Mouse (Mus musculus) heart, adult 18-20 months (tissue): ENCODE data around the gene Olfr1277. TPM values are rescaled to one million over a fixed set of nuclear protein-coding genes. Genes with fewer than 3 reads are reported as not detected.

ENCODE experiments used
- DNase-seq, 2 experiments: peaks; one replicate each; pipeline ENCODE4 v3.0.0; 2021 to 2022; ENCODE audit warnings: mixed read lengths in 1 of 2
- long read RNA-seq, 2 experiments: library from polyadenylated mRNA; stranded (forward); transcript quantifications; one replicate each; pipeline ENCODE4 v2.0.0; 2021
- total RNA-seq, 2 experiments: library from RNA; stranded (reverse); gene quantifications; 2 replicates each; pipeline ENCODE4 v1.2.3; 2021

Olfr1277 gene
- total RNA-seq, result not detected
- long read RNA-seq, experiment 1, result 0 reads
- long read RNA-seq, experiment 2, result 0 reads

GRCm38 (mm10) chr2:111274006-111274405 is at the start of gene Olfr1277:
Olfr1277 (minus strand) TSS chr2:111274106.
- DNase-seq, result no peak

- no peak for DNase-seq
Observed at GRCm38 (mm10) chr2:111313717-111314116, 39.8 kb upstream of the Olfr1277 start, which contains the start of gene Olfr1280. Olfr1280 (plus strand) TSS chr2:111314017.

GRCm38 (mm10) chr2:111300374-111300773 is 26.5 kb upstream of the Olfr1277 start, which contains the start of gene Olfr1279:
Olfr1279 (plus strand) TSS chr2:111300635.
- DNase-seq, result no peak

- DNase-seq, result no peak
Observed at GRCm38 (mm10) chr2:111298541-111298940, 24.6 kb upstream of the Olfr1277 start.

- DNase-seq, result no peak
Observed at GRCm38 (mm10) chr2:111289836-111290235, 15.9 kb upstream of the Olfr1277 start, which contains the start of gene Olfr1278. Olfr1278 (plus strand) TSS chr2:111290136.

- DNase-seq, result no peak
Observed at GRCm38 (mm10) chr2:111254216-111254615, 19.7 kb downstream of the Olfr1277 start, which contains the start of gene Olfr1276. Olfr1276 (plus strand) TSS chr2:111254516.

- no peak for DNase-seq
Observed at GRCm38 (mm10) chr2:111235186-111235585, 38.7 kb downstream of the Olfr1277 start, which contains the start of gene Olfr1275. Olfr1275 (minus strand) TSS chr2:111235286.

GRCm38 (mm10) chr2:111229502-111229901 is 44.4 kb downstream of the Olfr1277 start, which contains the start of gene 4930430A15Rik:
4930430A15Rik (minus strand) TSS chr2:111229602.
- DNase-seq, result no peak

Other genes with a start within 250 kb of the Olfr1277 start
- gene Gm13941, start 168.1 kb downstream of the Olfr1277 start, total RNA-seq, result not detected
- gene Gm15130, start 121.2 kb downstream of the Olfr1277 start, total RNA-seq, result not detected
- gene 4930430A15Rik, start 44.5 kb downstream of the Olfr1277 start, total RNA-seq, result not detected
- gene Olfr1275, start 38.8 kb downstream of the Olfr1277 start, total RNA-seq, result not detected
- gene Olfr1276, start 19.6 kb downstream of the Olfr1277 start, total RNA-seq, result not detected
- gene Olfr1278, start 16.0 kb upstream of the Olfr1277 start, total RNA-seq, result not detected
- gene Olfr1279, start 26.5 kb upstream of the Olfr1277 start, total RNA-seq, result not detected
- gene Olfr1280, start 39.9 kb upstream of the Olfr1277 start, total RNA-seq, result not detected
- not detected for gene Olfr1281, start 52.4 kb upstream of the Olfr1277 start, total RNA-seq
- not detected for gene Olfr1282, start 62.0 kb upstream of the Olfr1277 start, total RNA-seq
- not detected for gene Olfr1283, start 92.7 kb upstream of the Olfr1277 start, total RNA-seq
- gene Olfr1284, start 101.4 kb upstream of the Olfr1277 start, total RNA-seq, result not detected
- not detected for gene Olfr1286, start 149.0 kb upstream of the Olfr1277 start, total RNA-seq
- not detected for gene Olfr1287, start 175.0 kb upstream of the Olfr1277 start, total RNA-seq
- not detected for gene Olfr1288, start 200.0 kb upstream of the Olfr1277 start, total RNA-seq
- gene Olfr1289, start 206.7 kb upstream of the Olfr1277 start, total RNA-seq, result not detected
- not detected for gene Olfr1290, start 219.7 kb upstream of the Olfr1277 start, total RNA-seq
- not detected for gene Olfr1291-ps1, start 223.1 kb upstream of the Olfr1277 start, total RNA-seq